Mouse (Mus musculus): ENCODE measurements around the gene Vwf.

GRCm38 (mm10) chr6:125588241-125588640, 41.7 kb downstream of the Vwf start:
- no peak for TF ChIP-seq POLR2A (IDR thresholded peaks at IDR 0.05; ENCODE audit: insufficient read depth, low read depth, low read length)
- no peak for TF ChIP-seq CTCF (IDR thresholded peaks at IDR 0.05; ENCODE audit: insufficient read depth, low read depth, low read length)
